Comparison of ENCODE assay signal across 10 mouse cellular contexts in the genomic region with DNA sequence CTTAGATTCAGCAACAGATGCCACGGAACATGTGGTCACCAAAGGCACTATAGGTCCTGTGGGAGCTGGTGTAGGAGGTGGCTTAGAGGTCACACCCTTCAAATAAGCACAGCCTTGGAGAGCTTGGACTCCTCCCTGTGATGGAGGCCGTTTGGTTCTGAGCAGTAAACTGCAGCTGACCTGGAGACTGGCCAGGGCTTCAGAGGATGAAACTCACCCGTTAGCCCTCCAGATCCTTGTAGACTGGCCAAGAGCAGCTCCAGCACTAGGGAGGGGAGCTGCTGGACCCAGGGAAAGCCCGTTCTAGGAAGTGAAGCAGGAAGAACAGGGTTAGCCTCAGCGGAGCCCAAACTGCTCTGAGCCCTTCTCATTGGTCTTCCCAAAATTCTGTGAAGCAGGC. TPM values are rescaled to one million over a fixed set of nuclear protein-coding genes. Genes with fewer than 3 reads are reported as not detected.
A peak's percentile ranks its signal among the peaks of the same experiment; 100 is the strongest.
DNase-seq lines count a peak whose midpoint lies in the region; ATAC-seq and TF ChIP-seq lines count a peak whose summit lies in the region.
"Had no signal": no experiment of that assay in that cellular context is flagged by ENCODE, and none has a peak within 500 bp of the region (broad histone marks: within the 10 kb centered on the region; RNA-seq: fewer than 3 reads in every experiment).

No protein-coding gene starts in this region.

- H3K9ac ChIP-seq in forebrain, embryonic 13.5 days: no peak overlapping the region
- H3K9ac ChIP-seq: midbrain, embryonic 12.5 days had no signal

- no peak for TF ChIP-seq POLR2A in kidney, adult 2 months (IDR thresholded peaks at IDR 0.05; ENCODE audit: low read depth, low read length)
- TF ChIP-seq POLR2A in myocyte (IDR thresholded peaks at IDR 0.05; ENCODE audit: insufficient read length, low read depth): no peak

- H3ac ChIP-seq in myocyte (ENCODE audit: control insufficient read depth, insufficient read length): no peak overlapping the region

- no peaks in the 10 kb centered on the region for H3K79me2 ChIP-seq in myocyte (ENCODE audit: control insufficient read depth, insufficient read depth)

- TF ChIP-seq CTCF in gastrocnemius, adult 2 months (IDR thresholded peaks at IDR 0.05): no peak
- TF ChIP-seq CTCF in kidney, adult 2 months (conservative IDR thresholded peaks at IDR 0.05; ENCODE audit: insufficient read depth, insufficient read length, low read depth, low read length): no peak
- no peak for TF ChIP-seq CTCF in layer of hippocampus, adult 2 months (conservative IDR thresholded peaks at IDR 0.05)

- H3K36me3 ChIP-seq in kidney, adult 2 months (ENCODE audit: control insufficient read depth, insufficient read depth, low read length): no peaks in the 10 kb centered on the region
- no peaks in the 10 kb centered on the region for H3K36me3 ChIP-seq in myocyte (ENCODE audit: control insufficient read depth, insufficient read depth)
- no peaks in the 10 kb centered on the region for H3K36me3 ChIP-seq in forebrain, embryonic 13.5 days (ENCODE audit: poor library complexity, severe bottlenecking)
- H3K36me3 ChIP-seq: midbrain, embryonic 12.5 days had no signal

- no peaks in the 10 kb centered on the region for H3K27me3 ChIP-seq in kidney, adult 2 months (replicated peaks; ENCODE audit: control insufficient read depth, insufficient read depth, low read length)
- H3K27me3 ChIP-seq in myocyte (ENCODE audit: control insufficient read depth, insufficient read depth, insufficient read length): no peaks in the 10 kb centered on the region
- no peaks in the 10 kb centered on the region for H3K27me3 ChIP-seq in forebrain, embryonic 13.5 days
- H3K27me3 ChIP-seq: midbrain, embryonic 12.5 days had no signal

- H3K9me3 ChIP-seq in forebrain, embryonic 13.5 days (replicated peaks): no peaks in the 10 kb centered on the region
- H3K9me3 ChIP-seq: midbrain, embryonic 12.5 days had no signal

- ATAC-seq in forebrain, embryonic 13.5 days: no peak

- no peaks in the 10 kb centered on the region for H3K4me1 ChIP-seq in kidney, adult 2 months (ENCODE audit: control insufficient read depth, insufficient read depth, low read length)
- H3K4me1 ChIP-seq in forebrain, embryonic 13.5 days: no peaks in the 10 kb centered on the region
- H3K4me1 ChIP-seq: midbrain, embryonic 12.5 days had no signal

- intact Hi-C loops in gastrocnemius, adult 2 months (cut with DNase I): no loop called here

- peak; percentile 41 for DNase-seq in adrenal gland, postnatal 14 days
- no peak for DNase-seq in adrenal gland, postnatal 4 days (ENCODE audit: low spot score in 2 of 2)
- peak; percentile 90 for DNase-seq in gastrocnemius, adult 2 months
- peak; percentile 53 for DNase-seq in kidney, adult 2 months
- no peak for DNase-seq in layer of hippocampus, adult 2 months (ENCODE audit: low spot score in 2 of 2)
- no peak for DNase-seq in layer of hippocampus, postnatal 10 days (ENCODE audit: low spot score in 2 of 2)
- DNase-seq: B cell, adult 2 months had no signal

- peak overlapping the region; percentile 2; the same call in 1 of the 2 replicates for H3K4me3 ChIP-seq in gastrocnemius, adult 2 months
- H3K4me3 ChIP-seq in kidney, adult 2 months (ENCODE audit: insufficient read depth, low read depth, low read length): no peak overlapping the region
- H3K4me3 ChIP-seq in myocyte: no peak overlapping the region
- no peak overlapping the region for H3K4me3 ChIP-seq in forebrain, embryonic 13.5 days
- no peak overlapping the region for H3K4me3 ChIP-seq in layer of hippocampus, adult 2 months
- H3K4me3 ChIP-seq: midbrain, embryonic 12.5 days had no signal

- H3K27ac ChIP-seq in gastrocnemius, adult 2 months: peak overlapping the region; percentile 67
- no peak overlapping the region for H3K27ac ChIP-seq in kidney, adult 2 months (ENCODE audit: insufficient read depth, low read depth, low read length)
- H3K27ac ChIP-seq in forebrain, embryonic 13.5 days: no peak overlapping the region
- H3K27ac ChIP-seq in layer of hippocampus, adult 2 months: no peak overlapping the region
- H3K27ac ChIP-seq: midbrain, embryonic 12.5 days had no signal

- H3K4me2 ChIP-seq in myocyte (ENCODE audit: low read depth): peak overlapping the region; percentile 37
- H3K4me2 ChIP-seq in forebrain, embryonic 13.5 days: no peak overlapping the region
- H3K4me2 ChIP-seq: midbrain, embryonic 12.5 days had no signal

- WGBS in kidney, adult 2 months: 21% methylated on average over 5 of the region's 5 CpGs
- WGBS in forebrain, embryonic 13.5 days: 63% methylated on average over 5 of the region's 5 CpGs

TF ChIP-seq in myocyte, 11 proteins besides CTCF, POLR2A, EP300 and RAD21:
- TF ChIP-seq POLR2AphosphoS2 (IDR thresholded peaks at IDR 0.05; ENCODE audit: insufficient read length, low read depth) (no peak), USF1 (IDR thresholded peaks at IDR 0.05; ENCODE audit: low read depth) (peak; percentile 20), MYOG (IDR thresholded peaks at IDR 0.05; ENCODE audit: control insufficient read depth in 1 of 3, insufficient read depth in 1 of 3, insufficient read length in 2 of 3, low read depth in 2 of 3) (peak in 1 of 3 experiments; percentile 13), TCF12 (IDR thresholded peaks at IDR 0.05; ENCODE audit: insufficient read depth, poor library complexity, severe bottlenecking) (no peak)

RNA-seq across cellular contexts. Expression of a gene that starts 18.1 kb away (rescaled TPM):
- 32.3 and 32.5 TPM in 2 replicates for total RNA-seq in adrenal gland, postnatal 14 days (2021)
- 10 to 100 TPM; 30.2 to 34.7 TPM for total RNA-seq in adrenal gland, postnatal 4 days (2021)
- 10 to 100 TPM; 40.6 to 59.3 TPM for total RNA-seq in gastrocnemius, adult 2 months (2021)
- 12.4 TPM in 2 replicates for polyA plus RNA-seq in kidney, adult 2 months (2012; rRNA removed)
- polyA plus RNA-seq in myocyte (2012; fragmentation: generic; extraction: Trizol): 86.2 TPM
- 5.8 and 6.6 TPM in 2 replicates for polyA plus RNA-seq in forebrain, embryonic 13.5 days (2015; fragmentation: Nextera tagmentation; extraction: Ambion mirVana)
- total RNA-seq in layer of hippocampus, adult 2 months (2021): 10 to 100 TPM; 56.4 to 58.5 TPM
- total RNA-seq in layer of hippocampus, postnatal 10 days (2021): 10 to 100 TPM; 52.0 to 55.7 TPM

RNA-seq across cellular contexts. Expression of a gene that starts 55.0 kb away (rescaled TPM):
- 51.1 and 59.2 TPM in 2 replicates for total RNA-seq in adrenal gland, postnatal 14 days (2021)
- 10 to 100 TPM; 54.9 to 58.8 TPM for total RNA-seq in adrenal gland, postnatal 4 days (2021)
- 10 to 100 TPM; 97.4 to 99.1 TPM for total RNA-seq in gastrocnemius, adult 2 months (2021)
- 105 and 116 TPM in 2 replicates for polyA plus RNA-seq in kidney, adult 2 months (2012; rRNA removed)
- polyA plus RNA-seq in myocyte (2012; fragmentation: generic; extraction: Trizol): 140 TPM
- polyA plus RNA-seq in forebrain, embryonic 13.5 days (2015; fragmentation: Nextera tagmentation; extraction: Ambion mirVana): 1.8 and 2.1 TPM in 2 replicates
- 10 to 100 TPM; 87.9 to 88.8 TPM for total RNA-seq in layer of hippocampus, adult 2 months (2021)
- total RNA-seq in layer of hippocampus, postnatal 10 days (2021): 10 to 100 TPM; 16.6 to 17.0 TPM

Comparison
In these comparisons a context has a peak if more than half of its experiments do, and no peak if none do; other contexts are left out.
1. DNase-seq: peak in adrenal gland, postnatal 14 days (single experiment), gastrocnemius, adult 2 months (single experiment) and kidney, adult 2 months (single experiment); none in adrenal gland, postnatal 4 days (0 of 2), layer of hippocampus, adult 2 months (0 of 2) and layer of hippocampus, postnatal 10 days (0 of 2).